Mouse (Mus musculus): Measurements from ENCODE around the gene Stra6. TPM values are rescaled to one million over a fixed set of nuclear protein-coding genes. Genes with fewer than 3 reads are reported as not detected.

The Stra6 gene
- 7.1 and 7.7 TPM in 2 replicates for polyA plus RNA-seq (2015; fragmentation: Nextera tagmentation; extraction: Ambion mirVana)

- peak within 1 kb of the TSS; percentile 95 for H3K27ac ChIP-seq
- H3K4me1 ChIP-seq, result peaks cover 87% of the 10 kb centered on the region
- H3K9ac ChIP-seq, result no peak within 1 kb of the TSS
- ATAC-seq, result no peak
- H3K9me3 ChIP-seq (replicated peaks), result no peaks in the 10 kb centered on the region
- H3K4me3 ChIP-seq, result no peak within 1 kb of the TSS
- no peak within 1 kb of the TSS for H3K4me2 ChIP-seq
- 31% methylated on average over 3 of the region's 3 CpGs for WGBS
- no peaks in the 10 kb centered on the region for H3K36me3 ChIP-seq (ENCODE audit: poor library complexity, severe bottlenecking)
- no peaks in the 10 kb centered on the region for H3K27me3 ChIP-seq
Observed at GRCm38 (mm10) chr9:58063531-58063930, at the start of gene Stra6. Gene Stra6, plus strand, starts transcription at chr9:58063788.

- Histone ChIP-seq H3K4me1 (peaks cover 19% of the 10 kb centered on the region), H3K9ac (no peak overlapping the region), H3K4me3 (no peak overlapping the region), H3K4me2 (no peak overlapping the region), H3K36me3 (ENCODE audit: poor library complexity, severe bottlenecking) (no peaks in the 10 kb centered on the region), H3K27me3 (no peaks in the 10 kb centered on the region), H3K27ac (no peak overlapping the region), H3K9me3 (replicated peaks) (no peaks in the 10 kb centered on the region)
- ATAC-seq, result no peak
- 63% methylated on average over 8 of the region's 8 CpGs for WGBS
Observed at GRCm38 (mm10) chr9:58014393-58015160, 49.0 kb upstream of the Stra6 start.

GRCm38 (mm10) chr9:58015856-58016255 lies 47.7 kb upstream of the Stra6 start:
- H3K9me3 ChIP-seq (replicated peaks), result no peaks in the 10 kb centered on the region
- H3K4me1 ChIP-seq, result peaks cover 18% of the 10 kb centered on the region
- H3K36me3 ChIP-seq (ENCODE audit: poor library complexity, severe bottlenecking), result no peaks in the 10 kb centered on the region
- H3K9ac ChIP-seq, result no peak overlapping the region
- H3K27ac ChIP-seq, result no peak overlapping the region
- 90% methylated on average over 6 of the region's 6 CpGs for WGBS
- H3K4me3 ChIP-seq, result no peak overlapping the region
- ATAC-seq, result no peak
- no peak overlapping the region for H3K4me2 ChIP-seq
- H3K27me3 ChIP-seq, result no peaks in the 10 kb centered on the region

GRCm38 (mm10) chr9:58016962-58017361 lies 46.6 kb upstream of the Stra6 start:
- H3K9me3 ChIP-seq (replicated peaks), result no peaks in the 10 kb centered on the region
- no peaks in the 10 kb centered on the region for H3K36me3 ChIP-seq (ENCODE audit: poor library complexity, severe bottlenecking)
- peaks cover 16% of the 10 kb centered on the region for H3K4me1 ChIP-seq
- no peaks in the 10 kb centered on the region for H3K27me3 ChIP-seq
- 84% methylated on average over 3 of the region's 3 CpGs for WGBS
- no peak overlapping the region for H3K4me2 ChIP-seq
- no peak for ATAC-seq
- no peak overlapping the region for H3K4me3 ChIP-seq
- H3K27ac ChIP-seq, result no peak overlapping the region
- no peak overlapping the region for H3K9ac ChIP-seq

GRCm38 (mm10) chr9:58018385-58018784 lies 45.2 kb upstream of the Stra6 start:
- no peak for ATAC-seq
- no peak overlapping the region for H3K9ac ChIP-seq
- H3K4me3 ChIP-seq, result no peak overlapping the region
- H3K4me2 ChIP-seq, result no peak overlapping the region
- H3K4me1 ChIP-seq, result 0 out of 2 replicates have a peak, but pooled peaks cover 2% of the 10 kb centered on the region
- no peak overlapping the region for H3K27ac ChIP-seq
- H3K36me3 ChIP-seq (ENCODE audit: poor library complexity, severe bottlenecking), result no peaks in the 10 kb centered on the region
- 90% methylated on average over 5 of the region's 5 CpGs for WGBS
- no peaks in the 10 kb centered on the region for H3K9me3 ChIP-seq (replicated peaks)
- no peaks in the 10 kb centered on the region for H3K27me3 ChIP-seq

GRCm38 (mm10) chr9:58025995-58026394 lies 37.6 kb upstream of the Stra6 start:
- H3K36me3 ChIP-seq (ENCODE audit: poor library complexity, severe bottlenecking), result no peaks in the 10 kb centered on the region
- no peak overlapping the region for H3K4me3 ChIP-seq
- no peak overlapping the region for H3K27ac ChIP-seq
- H3K9me3 ChIP-seq (replicated peaks), result no peaks in the 10 kb centered on the region
- H3K9ac ChIP-seq, result no peak overlapping the region
- WGBS, result 92% methylated on average over 9 of the region's 9 CpGs
- ATAC-seq, result no peak
- H3K27me3 ChIP-seq, result no peaks in the 10 kb centered on the region
- H3K4me1 ChIP-seq, result no peaks in the 10 kb centered on the region
- no peak overlapping the region for H3K4me2 ChIP-seq

- ATAC-seq, result no peak
- no peaks in the 10 kb centered on the region for H3K4me1 ChIP-seq
- H3K9ac ChIP-seq, result no peak overlapping the region
- 62% methylated on average over 2 of the region's 2 CpGs for WGBS
- no peak overlapping the region for H3K4me2 ChIP-seq
- no peaks in the 10 kb centered on the region for H3K27me3 ChIP-seq
- no peaks in the 10 kb centered on the region for H3K9me3 ChIP-seq (replicated peaks)
- H3K27ac ChIP-seq, result no peak overlapping the region
- no peaks in the 10 kb centered on the region for H3K36me3 ChIP-seq (ENCODE audit: poor library complexity, severe bottlenecking)
- H3K4me3 ChIP-seq, result no peak overlapping the region
Observed at GRCm38 (mm10) chr9:58027426-58028180, 36.0 kb upstream of the Stra6 start.

- H3K9me3 ChIP-seq (replicated peaks), result no peaks in the 10 kb centered on the region
Observed at GRCm38 (mm10) chr9:58028841-58029240, 34.7 kb upstream of the Stra6 start.

GRCm38 (mm10) chr9:58029635-58030034 lies 34.0 kb upstream of the Stra6 start:
- H3K27ac ChIP-seq, result no peak overlapping the region
- H3K9ac ChIP-seq, result no peak overlapping the region
- 97% methylated on average over 6 of the region's 6 CpGs for WGBS
- no peak for ATAC-seq
- no peak overlapping the region for H3K4me2 ChIP-seq
- no peaks in the 10 kb centered on the region for H3K9me3 ChIP-seq (replicated peaks)
- H3K4me3 ChIP-seq, result no peak overlapping the region
- H3K4me1 ChIP-seq, result no peaks in the 10 kb centered on the region
- H3K27me3 ChIP-seq, result no peaks in the 10 kb centered on the region
- no peaks in the 10 kb centered on the region for H3K36me3 ChIP-seq (ENCODE audit: poor library complexity, severe bottlenecking)

More at GRCm38 (mm10) chr9:58028841-58029240, 34.7 kb upstream of the Stra6 start:
- H3K9ac ChIP-seq, result no peak overlapping the region
- H3K4me2 ChIP-seq, result no peak overlapping the region
- H3K27ac ChIP-seq, result no peak overlapping the region
- no peaks in the 10 kb centered on the region for H3K27me3 ChIP-seq
- ATAC-seq, result no peak
- 71% methylated on average over 5 of the region's 5 CpGs for WGBS
- no peak overlapping the region for H3K4me3 ChIP-seq
- no peaks in the 10 kb centered on the region for H3K4me1 ChIP-seq
- no peaks in the 10 kb centered on the region for H3K36me3 ChIP-seq (ENCODE audit: poor library complexity, severe bottlenecking)

- ATAC-seq, result no peak
- WGBS, result 86% methylated on average over 5 of the region's 5 CpGs
- no peak overlapping the region for H3K4me3 ChIP-seq
Observed at GRCm38 (mm10) chr9:58031895-58032294, 31.7 kb upstream of the Stra6 start.

GRCm38 (mm10) chr9:58035519-58035918 lies 28.1 kb upstream of the Stra6 start:
- H3K36me3 ChIP-seq (ENCODE audit: poor library complexity, severe bottlenecking), result no peaks in the 10 kb centered on the region
- no peak overlapping the region for H3K4me2 ChIP-seq
- ATAC-seq, result peak; percentile 57
- peaks cover 6% of the 10 kb centered on the region; the same call in 1 of the 2 replicates for H3K27me3 ChIP-seq
- WGBS, result 79% methylated on average over 2 of the region's 2 CpGs
- H3K4me3 ChIP-seq, result no peak overlapping the region
- no peaks in the 10 kb centered on the region for H3K9me3 ChIP-seq (replicated peaks)
- no peak overlapping the region for H3K9ac ChIP-seq
- no peak overlapping the region; the same call in 1 of the 2 replicates for H3K27ac ChIP-seq
- peaks cover 26% of the 10 kb centered on the region for H3K4me1 ChIP-seq

More at GRCm38 (mm10) chr9:58031895-58032294, 31.7 kb upstream of the Stra6 start:
- no peaks in the 10 kb centered on the region for H3K4me1 ChIP-seq
- H3K27me3 ChIP-seq, result no peaks in the 10 kb centered on the region
- no peak overlapping the region for H3K4me2 ChIP-seq
- no peak overlapping the region for H3K9ac ChIP-seq
- no peaks in the 10 kb centered on the region for H3K36me3 ChIP-seq (ENCODE audit: poor library complexity, severe bottlenecking)
- no peaks in the 10 kb centered on the region for H3K9me3 ChIP-seq (replicated peaks)
- H3K27ac ChIP-seq, result no peak overlapping the region

- peaks cover 6% of the 10 kb centered on the region; the same call in 1 of the 2 replicates for H3K27me3 ChIP-seq
- H3K9ac ChIP-seq, result no peak overlapping the region
- no peak for ATAC-seq
- H3K4me2 ChIP-seq, result no peak overlapping the region
- H3K9me3 ChIP-seq (replicated peaks), result no peaks in the 10 kb centered on the region
- H3K27ac ChIP-seq, result no peak overlapping the region
- H3K36me3 ChIP-seq (ENCODE audit: poor library complexity, severe bottlenecking), result no peaks in the 10 kb centered on the region
- WGBS, result 78% methylated on average over 7 of the region's 7 CpGs
- no peak overlapping the region for H3K4me3 ChIP-seq
- H3K4me1 ChIP-seq, result peaks cover 32% of the 10 kb centered on the region
Observed at GRCm38 (mm10) chr9:58035951-58036698, 27.5 kb upstream of the Stra6 start.
